Mouse (Mus musculus): ENCODE measurements at regions not wholly inside any gene's neighbourhood (a gene's known extent, or its start where the extent isn't known, plus 50 kb on each side); places are given as distances from the start of the nearest gene placed in this dataset.

DNA sequence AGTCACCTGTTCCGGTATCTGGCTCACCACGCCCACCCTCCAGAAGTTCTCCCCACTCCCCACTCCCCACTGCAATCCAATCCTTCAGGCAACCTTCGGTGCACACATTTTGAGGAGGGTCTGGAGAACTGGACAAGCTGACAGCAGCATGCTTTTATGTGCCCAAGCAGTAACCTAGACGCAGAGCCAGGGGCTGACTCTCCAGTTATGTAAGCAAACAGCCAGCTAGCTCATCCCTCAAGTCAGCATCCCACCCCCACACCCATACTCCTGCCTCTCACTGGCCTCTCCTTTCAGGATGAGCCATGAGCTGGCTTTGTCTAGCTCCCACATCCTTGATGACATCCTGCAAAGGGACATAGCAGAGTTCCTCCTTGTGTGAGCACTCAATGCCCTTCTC, 142.8 kb upstream of the Cadm1 start:
- Histone ChIP-seq H3K36me3 (ENCODE audit: control insufficient read depth, insufficient read depth) (no peaks in the 10 kb centered on the region), H3K79me2 (ENCODE audit: control insufficient read depth, insufficient read depth) (no peaks in the 10 kb centered on the region), H3K27me3 (ENCODE audit: control insufficient read depth, insufficient read depth, insufficient read length) (peaks cover 14% of the 10 kb centered on the region), H3ac (ENCODE audit: control insufficient read depth, insufficient read length) (no peak overlapping the region), H3K4me2 (ENCODE audit: low read depth) (no peak overlapping the region), H3K4me3 (no peak overlapping the region)
- TF ChIP-seq MYOD1 (IDR thresholded peaks at IDR 0.05; ENCODE audit: control insufficient read depth in 1 of 3, insufficient read length in 2 of 3, low read depth in 2 of 3) (no peak), SRF (IDR thresholded peaks at IDR 0.05; ENCODE audit: control insufficient read depth, insufficient read length, low read depth) (no peak), MAX (IDR thresholded peaks at IDR 0.05; ENCODE audit: low read depth) (no peak), REST (IDR thresholded peaks at IDR 0.05; ENCODE audit: insufficient read depth, insufficient read length) (no peak), TCF3 (IDR thresholded peaks at IDR 0.05; ENCODE audit: insufficient read length, low read depth) (no peak), POLR2A (IDR thresholded peaks at IDR 0.05; ENCODE audit: insufficient read length, low read depth) (no peak), USF1 (IDR thresholded peaks at IDR 0.05; ENCODE audit: low read depth) (no peak), CEBPB (IDR thresholded peaks at IDR 0.05; ENCODE audit: insufficient read depth, poor library complexity, severe bottlenecking) (no peak), TCF12 (IDR thresholded peaks at IDR 0.05; ENCODE audit: insufficient read depth, poor library complexity, severe bottlenecking) (no peak), POLR2AphosphoS2 (IDR thresholded peaks at IDR 0.05; ENCODE audit: insufficient read length, low read depth) (no peak)

DNA sequence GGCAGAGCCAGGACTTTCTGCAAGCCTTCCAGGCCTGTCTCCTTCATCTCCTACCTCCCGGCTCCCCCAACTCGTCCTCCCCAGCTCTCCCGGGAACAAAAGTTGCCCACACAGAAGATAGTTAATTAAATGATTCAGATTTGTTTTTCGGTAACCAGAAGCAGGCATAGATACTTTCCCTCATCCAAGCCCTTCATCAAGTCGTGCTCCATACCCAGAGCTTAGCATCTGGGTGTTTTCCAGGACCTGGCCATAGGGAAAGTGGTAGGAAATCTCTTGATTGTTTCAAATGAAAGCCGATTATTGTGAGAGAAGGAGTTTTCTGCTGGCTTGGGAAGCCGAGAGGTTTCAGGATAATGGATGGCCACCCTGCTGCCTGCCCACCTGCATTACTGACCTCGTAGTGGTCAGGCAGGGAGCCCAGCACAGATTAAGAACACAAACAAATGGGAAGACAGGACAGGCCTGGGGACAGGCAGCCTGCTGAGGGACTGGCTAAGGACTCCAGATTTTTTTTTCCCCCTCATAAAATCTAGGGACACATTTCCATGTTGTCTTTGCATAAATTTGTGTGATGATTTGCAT, 142.2 kb upstream of the Cadm1 start:
- TF ChIP-seq POLR2A (IDR thresholded peaks at IDR 0.05; ENCODE audit: insufficient read length, low read depth) = no peak
- TF ChIP-seq TCF3 (IDR thresholded peaks at IDR 0.05; ENCODE audit: insufficient read length, low read depth) = no peak
- TF ChIP-seq MYOD1 (IDR thresholded peaks at IDR 0.05; ENCODE audit: control insufficient read depth in 1 of 3, insufficient read length in 2 of 3, low read depth in 2 of 3) = no peak
- TF ChIP-seq MAX (IDR thresholded peaks at IDR 0.05; ENCODE audit: low read depth) = no peak
- Histone ChIP-seq H3ac (ENCODE audit: control insufficient read depth, insufficient read length) (no peak overlapping the region), H3K79me2 (ENCODE audit: control insufficient read depth, insufficient read depth) (no peaks in the 10 kb centered on the region), H3K4me2 (ENCODE audit: low read depth) (no peak overlapping the region), H3K4me3 (no peak overlapping the region), H3K36me3 (ENCODE audit: control insufficient read depth, insufficient read depth) (no peaks in the 10 kb centered on the region), H3K27me3 (ENCODE audit: control insufficient read depth, insufficient read depth, insufficient read length) (peaks cover 14% of the 10 kb centered on the region)

DNA sequence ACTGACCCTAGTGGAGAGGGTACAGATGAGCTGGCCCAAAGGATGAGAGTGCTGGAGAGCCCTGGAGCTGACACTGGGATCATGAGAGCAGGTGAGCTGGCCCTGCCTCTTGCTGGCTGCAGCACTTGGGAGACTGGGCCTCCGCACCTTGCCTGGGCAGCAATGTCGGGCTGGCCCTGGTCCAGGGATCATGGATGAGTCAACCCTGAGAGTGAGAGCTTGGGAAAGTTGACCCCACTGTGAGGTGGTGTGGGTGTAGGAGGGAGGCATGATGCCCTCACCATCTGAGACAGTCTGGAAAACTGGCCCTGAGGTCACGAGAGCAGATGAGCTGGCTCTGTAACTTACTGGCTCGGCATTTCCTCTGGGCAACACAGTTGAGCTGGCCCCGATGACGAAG, 140.1 kb upstream of the Cadm1 start:
- no peak overlapping the region for H3K4me3 ChIP-seq
- peaks cover 14% of the 10 kb centered on the region for H3K27me3 ChIP-seq (ENCODE audit: control insufficient read depth, insufficient read depth, insufficient read length)
- no peaks in the 10 kb centered on the region for H3K79me2 ChIP-seq (ENCODE audit: control insufficient read depth, insufficient read depth)
- H3K36me3 ChIP-seq (ENCODE audit: control insufficient read depth, insufficient read depth) = no peaks in the 10 kb centered on the region
- TF ChIP-seq REST (IDR thresholded peaks at IDR 0.05; ENCODE audit: insufficient read depth, insufficient read length) (no peak), E2F4 (IDR thresholded peaks at IDR 0.05; ENCODE audit: insufficient read depth) (no peak), TCF12 (IDR thresholded peaks at IDR 0.05; ENCODE audit: insufficient read depth, poor library complexity, severe bottlenecking) (no peak), POLR2A (IDR thresholded peaks at IDR 0.05; ENCODE audit: insufficient read length, low read depth) (no peak), POLR2AphosphoS2 (IDR thresholded peaks at IDR 0.05; ENCODE audit: insufficient read length, low read depth) (no peak), CEBPB (IDR thresholded peaks at IDR 0.05; ENCODE audit: insufficient read depth, poor library complexity, severe bottlenecking) (no peak), MYOG (IDR thresholded peaks at IDR 0.05; ENCODE audit: control insufficient read depth in 1 of 3, insufficient read depth in 1 of 3, insufficient read length in 2 of 3, low read depth in 2 of 3) (no peak), MAX (IDR thresholded peaks at IDR 0.05; ENCODE audit: low read depth) (no peak), USF1 (IDR thresholded peaks at IDR 0.05; ENCODE audit: low read depth) (no peak), MYOD1 (IDR thresholded peaks at IDR 0.05; ENCODE audit: control insufficient read depth in 1 of 3, insufficient read length in 2 of 3, low read depth in 2 of 3) (no peak), SRF (IDR thresholded peaks at IDR 0.05; ENCODE audit: control insufficient read depth, insufficient read length, low read depth) (no peak), TCF3 (IDR thresholded peaks at IDR 0.05; ENCODE audit: insufficient read length, low read depth) (no peak)
- no peak overlapping the region for H3ac ChIP-seq (ENCODE audit: control insufficient read depth, insufficient read length)
- no peak overlapping the region for H3K4me2 ChIP-seq (ENCODE audit: low read depth)

DNA sequence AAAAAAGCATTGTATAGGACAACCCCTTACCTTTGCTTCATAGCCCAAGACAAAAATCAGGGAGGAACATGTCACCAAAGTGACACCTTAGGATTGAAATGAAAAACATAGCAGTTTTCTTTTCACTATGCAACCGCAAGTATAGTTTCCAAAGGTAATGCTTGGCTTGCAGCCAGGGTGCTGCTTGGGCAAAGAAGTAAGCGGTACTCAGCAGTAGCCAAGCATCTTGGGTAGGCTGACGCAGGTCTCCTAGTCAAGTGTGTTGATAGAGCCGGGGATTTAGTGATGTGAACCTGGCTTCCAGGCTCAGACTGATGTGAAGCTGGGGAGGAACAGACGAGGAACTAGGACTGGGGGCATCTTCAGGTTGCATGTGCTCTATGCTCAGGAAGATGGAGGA, 138.3 kb upstream of the Cadm1 start:
- TF ChIP-seq POLR2A (IDR thresholded peaks at IDR 0.05; ENCODE audit: insufficient read length, low read depth) = no peak
- no peak for TF ChIP-seq USF1 (IDR thresholded peaks at IDR 0.05; ENCODE audit: low read depth)
- TF ChIP-seq TCF3 (IDR thresholded peaks at IDR 0.05; ENCODE audit: insufficient read length, low read depth) = no peak
- TF ChIP-seq MAX (IDR thresholded peaks at IDR 0.05; ENCODE audit: low read depth) = no peak
- TF ChIP-seq TCF12 (IDR thresholded peaks at IDR 0.05; ENCODE audit: insufficient read depth, poor library complexity, severe bottlenecking) = no peak
- TF ChIP-seq REST (IDR thresholded peaks at IDR 0.05; ENCODE audit: insufficient read depth, insufficient read length) = no peak
- H3ac ChIP-seq (ENCODE audit: control insufficient read depth, insufficient read length) = no peak overlapping the region
- H3K79me2 ChIP-seq (ENCODE audit: control insufficient read depth, insufficient read depth) = no peaks in the 10 kb centered on the region
- H3K27me3 ChIP-seq (ENCODE audit: control insufficient read depth, insufficient read depth, insufficient read length) = peaks cover 14% of the 10 kb centered on the region
- no peaks in the 10 kb centered on the region for H3K36me3 ChIP-seq (ENCODE audit: control insufficient read depth, insufficient read depth)
- no peak overlapping the region for H3K4me3 ChIP-seq
- H3K4me2 ChIP-seq (ENCODE audit: low read depth) = no peak overlapping the region

DNA sequence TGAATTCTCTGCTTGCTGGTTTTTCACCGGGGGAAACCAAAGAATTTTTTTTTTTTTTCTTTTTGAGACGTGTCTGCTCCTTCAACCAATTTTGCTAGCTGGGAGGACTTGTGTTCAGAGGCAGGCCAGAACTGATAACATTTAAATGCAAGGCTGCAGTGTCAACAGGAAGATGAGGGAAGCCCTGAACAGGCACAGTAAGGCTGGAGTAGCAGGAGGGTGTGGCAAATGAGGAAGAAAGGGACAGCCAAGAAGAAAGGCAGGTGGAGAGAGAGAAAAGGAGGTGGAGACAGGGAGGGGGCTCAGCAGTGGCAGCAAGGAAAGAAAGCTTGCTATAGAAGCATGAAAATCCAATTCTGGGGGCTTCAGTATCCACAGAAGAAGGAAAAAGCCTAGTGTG, 130.4 kb upstream of the Cadm1 start:
- no peak overlapping the region for H3K4me3 ChIP-seq
- no peak overlapping the region for H3K4me2 ChIP-seq (ENCODE audit: low read depth)
- no peak overlapping the region for H3ac ChIP-seq (ENCODE audit: control insufficient read depth, insufficient read length)
- H3K27me3 ChIP-seq (ENCODE audit: control insufficient read depth, insufficient read depth, insufficient read length) = peaks cover 5% of the 10 kb centered on the region
- H3K36me3 ChIP-seq (ENCODE audit: control insufficient read depth, insufficient read depth) = no peaks in the 10 kb centered on the region
- H3K79me2 ChIP-seq (ENCODE audit: control insufficient read depth, insufficient read depth) = no peaks in the 10 kb centered on the region
- TF ChIP-seq E2F4 (IDR thresholded peaks at IDR 0.05; ENCODE audit: insufficient read depth) = no peak
- TF ChIP-seq TCF3 (IDR thresholded peaks at IDR 0.05; ENCODE audit: insufficient read length, low read depth) = no peak
- no peak for TF ChIP-seq REST (IDR thresholded peaks at IDR 0.05; ENCODE audit: insufficient read depth, insufficient read length)
- TF ChIP-seq MYOG (IDR thresholded peaks at IDR 0.05; ENCODE audit: control insufficient read depth in 1 of 3, insufficient read depth in 1 of 3, insufficient read length in 2 of 3, low read depth in 2 of 3) = no peak
- TF ChIP-seq MYOD1 (IDR thresholded peaks at IDR 0.05; ENCODE audit: control insufficient read depth in 1 of 3, insufficient read length in 2 of 3, low read depth in 2 of 3) = no peak
- TF ChIP-seq MAX (IDR thresholded peaks at IDR 0.05; ENCODE audit: low read depth) = no peak
- no peak for TF ChIP-seq POLR2A (IDR thresholded peaks at IDR 0.05; ENCODE audit: insufficient read length, low read depth)
- TF ChIP-seq CEBPB (IDR thresholded peaks at IDR 0.05; ENCODE audit: insufficient read depth, poor library complexity, severe bottlenecking) = no peak
- TF ChIP-seq POLR2AphosphoS2 (IDR thresholded peaks at IDR 0.05; ENCODE audit: insufficient read length, low read depth) = no peak
- TF ChIP-seq SRF (IDR thresholded peaks at IDR 0.05; ENCODE audit: control insufficient read depth, insufficient read length, low read depth) = no peak
- TF ChIP-seq TCF12 (IDR thresholded peaks at IDR 0.05; ENCODE audit: insufficient read depth, poor library complexity, severe bottlenecking) = no peak
- TF ChIP-seq USF1 (IDR thresholded peaks at IDR 0.05; ENCODE audit: low read depth) = no peak

Measured in myocyte (in vitro differentiated cells).